Mouse (Mus musculus): ENCODE measurements around the gene Pitpna.

Pitpna gene

GRCm38 (mm10) chr11:75660941-75661800, 73.3 kb downstream of the Pitpna start:
- DNase-seq: no peak

GRCm38 (mm10) chr11:75662131-75662530, 74.2 kb downstream of the Pitpna start:
- no peak for DNase-seq

GRCm38 (mm10) chr11:75666296-75666695, 78.4 kb downstream of the Pitpna start:
- no peak for DNase-seq

- no peak for DNase-seq
Measured at GRCm38 (mm10) chr11:75668621-75669020, 80.7 kb downstream of the Pitpna start.

GRCm38 (mm10) chr11:75669176-75669852, 81.4 kb downstream of the Pitpna start:
- DNase-seq: no peak

GRCm38 (mm10) chr11:75669853-75670200, 81.9 kb downstream of the Pitpna start:
- DNase-seq: no peak

- DNase-seq: no peak
Measured at GRCm38 (mm10) chr11:75671426-75672180, 83.7 kb downstream of the Pitpna start.

- DNase-seq: no peak
Measured at GRCm38 (mm10) chr11:75673411-75673810, 85.5 kb downstream of the Pitpna start.

GRCm38 (mm10) chr11:75674875-75675274, 87.0 kb downstream of the Pitpna start:
- DNase-seq: no peak

- no peak for DNase-seq
Measured at GRCm38 (mm10) chr11:75677881-75678746, 90.2 kb downstream of the Pitpna start.

Measured in thymus, postnatal 14 days (tissue).